Mouse (Mus musculus): ENCODE results near the gene Osbpl7. TPM values are rescaled to one million over a fixed set of nuclear protein-coding genes. Genes with fewer than 3 reads are reported as not detected.

The Osbpl7 gene
- total RNA-seq, 2 experiments from 2014 or later, result 3.4 to 6.4 TPM

- DNase-seq, result peak; percentile 50
These were observed 32.5 kb downstream of the Osbpl7 start for GRCm38 (mm10) chr11:97082977-97083376.

GRCm38 (mm10) chr11:97083401-97084140 lies 33.1 kb downstream of the Osbpl7 start:
- DNase-seq, result no peak

- no peak for DNase-seq
These were observed 34.5 kb downstream of the Osbpl7 start for GRCm38 (mm10) chr11:97084821-97085505.

- no peak for DNase-seq
These were observed 35.9 kb downstream of the Osbpl7 start for GRCm38 (mm10) chr11:97086365-97086764.

GRCm38 (mm10) chr11:97094600-97094999 lies 44.2 kb downstream of the Osbpl7 start:
- DNase-seq, result no peak

DNA sequence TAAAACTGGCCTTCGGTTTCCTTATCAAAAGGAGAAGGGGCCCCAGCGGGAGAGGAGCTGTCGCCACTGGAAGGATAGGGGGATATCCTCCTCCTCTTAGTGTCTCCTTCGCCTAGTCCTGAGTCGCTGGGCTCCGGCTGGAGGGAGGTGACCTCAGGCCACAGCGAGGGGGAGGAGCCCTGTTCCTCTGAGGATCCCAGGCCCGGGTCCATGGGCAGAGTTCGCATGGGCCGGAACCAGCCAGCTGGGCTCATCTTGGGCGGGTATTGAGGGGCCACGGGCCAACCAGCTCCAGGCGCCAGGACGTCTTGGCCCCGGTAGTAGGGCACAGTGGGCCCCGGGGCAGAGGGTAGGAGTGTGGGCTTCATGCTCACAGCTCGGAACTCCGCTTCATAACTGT lies 48.4 kb downstream of the Osbpl7 start:
- DNase-seq, result peak; percentile 57

GRCm38 (mm10) chr11:97101722-97102121 lies 51.3 kb downstream of the Osbpl7 start:
- DNase-seq, result peak; percentile 82

- no peak for DNase-seq
These were observed 53.0 kb downstream of the Osbpl7 start for GRCm38 (mm10) chr11:97103163-97104090.

DNA sequence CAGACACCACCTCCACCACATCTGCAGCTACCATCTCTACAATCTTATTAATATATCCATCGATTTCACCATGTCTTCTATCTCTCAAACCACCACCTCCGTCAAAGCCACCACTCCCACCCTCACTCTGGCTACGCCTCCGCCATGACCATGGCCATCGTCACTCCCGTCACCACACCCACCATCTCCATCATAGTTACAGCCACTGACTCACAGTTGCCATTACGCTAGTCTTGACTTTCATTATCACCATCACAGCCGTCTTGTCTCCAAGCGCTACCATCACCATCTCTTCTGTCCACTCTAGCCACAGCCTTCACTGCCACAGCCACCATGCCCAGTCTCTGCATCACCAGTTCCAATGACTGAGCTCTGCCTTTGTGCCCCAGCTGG lies 53.7 kb downstream of the Osbpl7 start:
- DNase-seq, result no peak

DNA sequence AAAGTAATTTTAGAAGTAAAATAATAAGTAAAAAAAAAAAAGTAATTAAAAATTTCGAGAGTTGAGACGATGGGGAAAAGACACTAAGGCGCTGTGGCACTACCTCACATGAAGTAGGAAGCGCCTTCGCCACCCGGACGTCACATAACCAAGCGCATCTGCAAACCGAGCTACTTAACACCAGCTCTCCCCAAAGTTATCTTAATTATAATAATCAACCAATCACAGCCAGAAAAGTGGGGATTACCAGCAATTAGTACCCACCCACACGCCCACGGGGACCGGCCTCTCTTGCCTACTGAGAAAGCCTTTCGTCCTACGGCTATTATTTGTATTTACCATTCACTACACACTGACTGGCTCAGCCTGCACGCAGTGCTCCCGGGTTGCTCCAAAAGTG lies 58.5 kb downstream of the Osbpl7 start:
- DNase-seq, result no peak

DNA sequence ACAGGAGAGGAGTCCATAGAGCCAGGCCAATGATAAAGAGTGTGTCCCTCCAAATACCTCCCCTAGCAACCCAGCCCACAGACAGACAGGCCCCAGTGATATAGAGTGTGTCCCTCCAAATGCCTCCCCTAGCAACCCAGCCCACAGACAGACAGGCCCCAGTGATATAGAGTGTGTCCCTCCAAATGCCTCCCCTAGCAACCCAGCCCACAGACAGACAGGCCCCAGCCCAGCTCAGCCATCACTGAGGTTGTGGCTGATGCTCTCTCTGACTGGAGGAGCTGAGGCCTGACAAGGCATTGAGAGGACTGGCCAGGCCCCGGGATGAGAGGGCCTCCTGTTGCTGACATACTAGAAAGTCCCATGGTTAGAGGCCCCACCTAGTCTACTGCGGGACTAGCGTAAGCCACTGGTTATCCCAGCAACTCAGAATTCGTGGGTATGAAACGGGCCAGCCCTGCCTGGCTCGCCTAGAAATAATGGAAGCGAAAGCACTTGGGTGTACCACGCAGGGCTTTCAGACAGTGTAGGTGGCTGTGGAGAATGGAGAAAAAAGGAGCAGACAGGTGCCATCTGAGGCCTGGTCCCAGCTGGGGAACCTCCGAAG lies 62.2 kb downstream of the Osbpl7 start:
- no peak for DNase-seq

GRCm38 (mm10) chr11:97114671-97115601 lies 64.5 kb downstream of the Osbpl7 start, which contains the start of gene Tbx21:
Tbx21 (minus strand) TSS chr11:97115331.
- no peak for DNase-seq

GRCm38 (mm10) chr11:97115797-97116196 lies 65.4 kb downstream of the Osbpl7 start:
- no peak for DNase-seq

Small RNAs within 50 kb of the gene (microRNA-seq; reads per million reads assigned to microRNA genes)
- 0 to 0.50 reads per million in 2 experiments for gene Mir8103

Other genes with a start within 250 kb of the Osbpl7 start
- gene Nfe2l1, start 220.7 kb upstream of the Osbpl7 start, total RNA-seq (2021), result 100 to 1,000 TPM; 194 to 201 TPM
- 10 to 100 TPM; 47.2 to 55.1 TPM for gene Copz2, start 200.8 kb upstream of the Osbpl7 start, total RNA-seq (2021)
- 10 to 100 TPM; 30.0 to 39.3 TPM for gene Cdk5rap3, start 134.1 kb upstream of the Osbpl7 start, total RNA-seq (2021)
- gene Prr15l, start 122.5 kb upstream of the Osbpl7 start, total RNA-seq (2021), result not detected
- gene Pnpo, start 106.6 kb upstream of the Osbpl7 start, total RNA-seq (2021), result 1 to 10 TPM; 8.4 to 9.4 TPM
- 10 to 100 TPM; 15.2 to 15.9 TPM for gene Sp2, start 67.7 kb upstream of the Osbpl7 start, total RNA-seq (2021)
- gene Sp6, start 37.2 kb upstream of the Osbpl7 start, total RNA-seq (2021), result under 1 TPM; 0.21 to 0.77 TPM
- gene Scrn2, start 20.7 kb upstream of the Osbpl7 start, total RNA-seq (2021), result 10 to 100 TPM; 11.3 to 11.4 TPM
- gene Lrrc46, start 9.2 kb upstream of the Osbpl7 start, total RNA-seq (2021), result under 1 TPM in 1 of 2 experiments, not detected in 1; 0.16 TPM
- 10 to 100 TPM; 45.1 to 45.6 TPM for gene Mrpl10, start 9.1 kb upstream of the Osbpl7 start, total RNA-seq (2021)
- gene Tbx21, start 64.7 kb downstream of the Osbpl7 start, total RNA-seq (2021), result 1 to 10 TPM; 1.3 to 1.7 TPM
- 1 to 10 TPM; 7.1 to 9.9 TPM for gene Tbkbp1, start 100.9 kb downstream of the Osbpl7 start, total RNA-seq (2021)
- gene Kpnb1, start 137.3 kb downstream of the Osbpl7 start, total RNA-seq (2021), result 10 to 100 TPM; 72.9 to 87.5 TPM
- gene Npepps, start 230.0 kb downstream of the Osbpl7 start, total RNA-seq (2021), result 10 to 100 TPM; 52.1 to 57.5 TPM

Measured in gastrocnemius, postnatal 10 days (tissue).